Mouse (Mus musculus) heart, adult 18-20 months (tissue): ENCODE measurements around the gene Itgad. TPM values are rescaled to one million over a fixed set of nuclear protein-coding genes. Genes with fewer than 3 reads are reported as not detected.

ENCODE experiments used
- DNase-seq, 2 experiments: peaks; one replicate each; pipeline ENCODE4 v3.0.0; 2021 to 2022; ENCODE audit warnings: mixed read lengths in 1 of 2
- total RNA-seq, 2 experiments: library from RNA; stranded (reverse); gene quantifications; 2 replicates each; pipeline ENCODE4 v1.2.3; 2021

Itgad gene
- total RNA-seq, 2 experiments from 2014 or later = not detected

GRCm38 (mm10) chr7:128180126-128180525 lies 25.9 kb downstream of the Itgad start:
- DNase-seq = no peak

- DNase-seq = no peak
Observed at GRCm38 (mm10) chr7:128180546-128180945, 26.4 kb downstream of the Itgad start.

DNA sequence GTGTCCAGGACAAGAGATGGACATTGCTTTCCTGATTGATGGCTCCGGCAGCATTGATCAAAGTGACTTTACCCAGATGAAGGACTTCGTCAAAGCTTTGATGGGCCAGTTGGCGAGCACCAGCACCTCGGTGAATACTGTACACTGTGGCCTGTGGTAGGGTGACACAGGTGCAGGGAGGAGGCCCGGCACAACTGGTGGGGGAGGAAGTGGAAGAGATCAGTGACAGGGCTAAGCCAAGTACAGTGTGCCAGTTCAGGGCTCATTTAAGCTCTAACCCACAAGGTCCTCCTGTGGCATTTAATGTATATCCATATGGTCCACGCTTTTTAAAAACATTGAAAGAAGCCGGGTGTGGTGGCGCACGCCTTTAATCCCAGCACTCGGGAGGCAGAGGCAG lies 27.5 kb downstream of the Itgad start:
- no peak for DNase-seq

DNA sequence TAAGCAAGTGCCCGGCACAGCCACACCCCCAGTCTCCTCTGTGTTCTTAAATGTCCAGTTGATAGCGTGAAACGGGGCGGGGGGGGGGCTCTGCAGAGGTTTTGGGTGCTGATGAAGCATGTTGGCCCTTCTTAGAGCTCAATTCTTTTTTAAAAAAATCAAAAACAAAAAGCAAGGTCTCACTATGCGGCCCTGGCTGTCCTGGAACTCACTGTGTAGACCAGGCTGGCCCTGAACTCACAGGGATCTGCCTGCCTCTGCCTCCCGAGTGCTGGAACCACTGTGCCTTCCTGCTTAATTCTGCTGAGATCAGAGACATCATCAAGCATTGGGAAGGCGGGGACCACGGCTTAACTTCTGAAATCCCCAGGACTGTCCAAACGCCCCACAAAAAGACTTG lies 47.4 kb downstream of the Itgad start:
- DNase-seq = no peak

GRCm38 (mm10) chr7:128203071-128203470 lies 48.9 kb downstream of the Itgad start:
- peak; percentile 32 to 41 for DNase-seq

DNA sequence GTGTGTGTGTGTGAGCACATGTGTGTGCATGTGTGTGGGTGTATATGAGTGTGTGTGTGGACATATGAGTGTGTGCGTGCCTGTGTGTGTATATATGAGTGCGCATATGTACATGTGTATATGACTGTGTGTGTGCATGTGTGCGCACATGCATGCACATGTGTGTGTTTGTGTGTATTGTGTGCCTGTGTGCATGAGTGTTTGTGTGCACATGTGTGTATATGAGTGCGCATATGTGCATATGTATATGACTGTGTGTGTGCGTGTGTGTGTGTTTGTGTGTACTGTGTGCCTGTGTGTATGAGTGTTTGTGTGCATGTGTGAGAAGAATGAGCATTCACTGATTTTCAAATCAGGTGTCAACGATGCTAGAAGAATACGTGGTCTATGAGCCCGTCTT lies 50.0 kb downstream of the Itgad start:
- no peak for DNase-seq

DNA sequence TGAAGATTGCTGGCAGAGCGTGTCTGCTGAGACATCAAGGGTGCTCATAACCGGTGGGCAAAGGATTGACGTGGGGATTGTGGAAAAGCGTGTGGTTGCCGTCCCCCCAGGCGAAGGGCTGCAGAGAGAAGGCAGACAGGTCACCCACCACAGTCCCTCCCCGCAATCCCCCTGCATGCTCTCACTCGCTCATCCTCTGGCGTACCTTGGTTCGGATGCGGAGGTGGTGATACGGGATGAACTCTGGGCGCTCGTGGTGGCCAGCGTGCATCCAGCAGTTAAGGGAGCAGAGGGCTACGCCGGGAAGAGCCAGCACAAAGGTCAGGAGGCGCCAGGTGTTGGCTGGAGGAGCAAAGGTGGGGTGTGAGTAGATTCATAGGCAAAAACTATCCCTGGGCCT lies 51.5 kb downstream of the Itgad start:
- no peak for DNase-seq

DNA sequence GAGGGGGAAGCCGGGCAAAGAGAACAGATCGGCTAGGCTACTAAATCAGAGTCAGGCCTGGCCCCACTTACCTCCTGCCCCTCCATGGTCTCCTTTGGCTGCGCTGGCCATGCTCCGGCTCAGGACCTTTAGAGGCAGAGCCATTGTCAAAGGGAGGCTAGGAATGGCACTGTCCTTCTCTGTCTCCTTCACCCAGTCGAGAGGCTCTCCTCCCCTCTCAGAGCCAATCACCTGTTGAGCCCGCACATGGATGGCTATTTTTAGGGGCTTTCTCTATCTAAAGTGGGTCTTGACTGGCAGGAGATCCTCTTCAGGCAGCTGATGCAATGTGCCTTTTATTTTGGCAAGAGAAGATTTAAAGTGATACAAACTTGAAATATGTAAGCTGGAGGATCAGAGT lies 52.0 kb downstream of the Itgad start, which contains the start of gene Cox6a2:
Gene Cox6a2, minus strand, starts transcription at position 236 of the 400 bp plus-strand sequence.
- peak; percentile 71 to 84 for DNase-seq

DNA sequence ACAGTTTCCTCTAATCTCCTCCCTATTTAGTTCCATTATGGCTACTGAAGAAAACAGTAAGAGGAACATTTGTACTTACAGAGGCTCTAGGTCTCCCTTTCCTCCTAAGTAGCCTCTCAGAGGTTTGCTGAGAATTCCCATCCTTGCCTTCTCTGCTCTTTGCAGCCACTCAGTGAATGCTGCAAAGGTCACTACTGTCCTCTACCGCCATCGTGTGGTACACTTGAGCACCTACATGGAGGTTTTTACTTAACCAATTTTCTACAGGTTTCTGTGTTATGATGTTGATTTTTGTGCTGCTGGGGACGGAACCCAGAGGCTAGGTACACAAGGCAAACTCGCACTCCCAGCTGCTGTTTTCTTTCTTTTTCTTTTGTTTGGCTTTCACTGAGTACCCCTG lies 54.0 kb downstream of the Itgad start:
- DNase-seq = peak; percentile 47 to 81

DNA sequence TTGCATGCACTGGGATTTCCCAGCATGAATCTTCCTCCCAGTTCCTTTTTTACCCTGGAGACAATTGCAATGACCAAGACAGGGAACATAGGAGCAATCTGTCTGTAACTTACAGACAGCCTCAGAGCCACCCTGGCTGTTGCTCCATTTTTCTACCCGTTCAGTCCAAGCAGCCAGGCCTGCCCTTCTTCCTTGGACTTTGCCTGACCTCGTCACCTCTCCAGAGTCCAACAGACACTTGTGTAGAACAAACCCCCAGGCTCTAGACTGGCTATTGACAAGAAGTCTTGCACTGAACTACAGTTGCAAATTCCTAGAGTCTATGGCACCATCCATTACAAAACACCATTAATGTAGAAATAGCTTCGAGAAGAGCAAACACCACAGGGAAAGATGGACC lies 55.6 kb downstream of the Itgad start:
- DNase-seq = no peak

GRCm38 (mm10) chr7:128219952-128220351 lies 65.8 kb downstream of the Itgad start:
- DNase-seq = no peak

DNA sequence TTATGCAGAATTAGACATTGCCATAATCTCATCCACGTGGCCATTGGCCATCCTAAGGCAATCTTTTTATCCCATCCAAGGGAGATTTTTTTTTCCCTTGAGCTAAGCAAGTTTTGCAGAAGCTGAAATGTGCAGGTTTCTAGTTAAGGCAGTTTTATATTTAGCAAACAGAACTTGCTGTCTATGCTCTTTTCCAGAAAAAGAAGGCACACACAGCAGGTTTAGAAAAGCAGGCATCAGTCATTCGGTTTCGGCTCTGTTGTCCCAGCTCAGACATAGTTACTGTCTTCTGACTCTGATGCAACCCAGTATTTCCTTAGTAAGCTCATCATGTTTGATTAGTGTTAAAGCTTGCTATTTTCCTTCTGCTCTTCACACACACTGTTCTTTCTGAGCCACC lies 66.8 kb downstream of the Itgad start:
- DNase-seq = no peak

DNA sequence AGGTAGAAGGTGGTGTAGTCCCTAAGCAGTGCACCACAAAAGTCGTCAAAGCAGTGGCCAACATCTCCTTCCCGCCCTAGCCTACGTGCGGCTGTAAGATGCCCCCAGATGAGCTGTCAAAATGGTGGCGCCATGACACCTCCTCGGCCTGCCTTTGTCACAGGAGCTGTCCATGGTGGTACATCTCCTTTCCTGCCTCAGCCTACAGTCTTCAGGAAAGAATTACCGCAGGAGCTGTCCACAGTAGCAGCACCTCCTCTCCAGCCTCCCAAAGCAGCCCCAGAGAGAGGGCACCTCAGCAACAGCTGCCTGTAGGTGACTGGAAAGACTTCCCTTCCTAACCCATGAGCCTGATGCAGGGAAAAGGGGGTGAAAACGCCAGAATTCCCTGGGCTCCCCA lies 77.6 kb downstream of the Itgad start:
- DNase-seq = no peak

DNA sequence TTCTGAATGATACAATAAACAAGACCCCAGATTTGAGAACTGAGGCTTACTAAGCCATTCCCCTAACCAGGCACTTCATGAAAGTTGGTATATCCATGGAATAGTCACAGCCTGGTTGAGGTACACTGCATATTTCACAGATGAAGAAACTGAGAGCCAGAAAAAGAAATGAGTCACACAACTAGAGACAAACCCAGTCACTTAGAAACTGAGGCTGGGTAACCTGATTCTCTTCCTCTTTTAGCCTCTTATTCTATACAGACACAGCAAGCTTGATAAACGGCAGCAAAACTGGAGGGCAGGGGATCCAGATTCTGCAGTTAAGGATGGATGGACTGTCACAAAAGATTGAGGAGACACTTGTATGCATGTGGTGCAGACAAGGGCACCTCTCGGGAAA lies 80.6 kb downstream of the Itgad start:
- DNase-seq = no peak

- no peak for DNase-seq
Observed at GRCm38 (mm10) chr7:128235481-128235880, 81.3 kb downstream of the Itgad start.

GRCm38 (mm10) chr7:128236426-128236825 lies 82.2 kb downstream of the Itgad start:
- DNase-seq = no peak

DNA sequence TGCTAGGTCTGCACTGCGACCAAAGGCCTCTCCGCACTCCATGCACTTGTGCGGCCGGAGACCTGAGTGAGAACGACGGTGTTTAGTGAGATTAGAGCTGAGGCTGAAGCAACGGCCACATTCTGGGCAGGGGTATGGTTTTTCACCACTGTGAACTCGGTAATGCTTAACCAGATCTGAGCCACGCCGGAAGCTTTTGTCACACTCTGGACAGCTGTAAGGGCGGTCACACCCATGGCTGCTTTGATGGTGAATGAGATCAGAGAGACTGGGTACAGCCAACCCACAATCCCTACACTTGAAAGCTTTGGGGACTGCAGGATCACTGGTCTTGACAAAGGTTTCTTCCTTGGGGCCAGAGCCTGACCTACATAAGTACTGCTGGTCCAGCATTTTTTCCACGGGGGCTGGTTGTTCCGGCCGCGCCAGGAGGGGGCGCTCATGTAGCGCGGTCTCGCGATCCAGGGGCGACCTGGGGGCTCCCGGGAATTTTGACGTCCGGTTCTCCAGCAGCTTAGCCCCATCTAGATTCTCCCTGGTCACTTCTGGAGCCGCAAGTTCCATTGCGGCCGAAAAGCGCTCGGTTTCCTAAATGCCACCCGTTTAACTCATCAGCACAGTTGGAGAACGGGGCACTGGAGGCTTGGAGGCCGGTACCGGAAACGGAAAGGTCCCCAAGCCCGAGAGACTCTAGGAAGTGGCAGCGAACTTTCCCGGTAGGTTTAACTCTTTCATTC lies 82.8 kb downstream of the Itgad start, which contains the start of gene Armc5:
Gene Armc5, plus strand, starts transcription at position 487 of the 737 bp plus-strand sequence.
- DNase-seq = peak; percentile 88 to 92

DNA sequence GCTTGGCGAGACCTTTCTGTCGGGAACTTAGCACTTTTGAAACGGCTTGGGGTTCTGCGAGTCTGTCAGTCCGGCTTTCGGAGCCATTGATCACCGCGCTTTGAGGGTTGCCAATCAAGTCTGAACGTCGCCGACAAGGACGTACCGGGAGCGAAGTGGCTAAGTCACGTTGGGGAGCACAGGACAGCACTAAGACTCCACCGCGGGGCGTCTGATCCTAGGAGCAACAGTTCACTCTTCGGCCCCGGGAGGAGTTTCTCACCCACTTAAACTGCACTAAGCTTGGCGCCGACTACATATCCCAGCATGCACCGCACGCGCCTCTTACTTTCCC lies 83.4 kb downstream of the Itgad start:
- no peak for DNase-seq

GRCm38 (mm10) chr7:128237927-128238778 lies 84.0 kb downstream of the Itgad start, which contains the start of gene 9130023H24Rik:
TSS of gene 9130023H24Rik (minus strand) at chr7:128238031.
- DNase-seq = peak; percentile 99 to 100

DNA sequence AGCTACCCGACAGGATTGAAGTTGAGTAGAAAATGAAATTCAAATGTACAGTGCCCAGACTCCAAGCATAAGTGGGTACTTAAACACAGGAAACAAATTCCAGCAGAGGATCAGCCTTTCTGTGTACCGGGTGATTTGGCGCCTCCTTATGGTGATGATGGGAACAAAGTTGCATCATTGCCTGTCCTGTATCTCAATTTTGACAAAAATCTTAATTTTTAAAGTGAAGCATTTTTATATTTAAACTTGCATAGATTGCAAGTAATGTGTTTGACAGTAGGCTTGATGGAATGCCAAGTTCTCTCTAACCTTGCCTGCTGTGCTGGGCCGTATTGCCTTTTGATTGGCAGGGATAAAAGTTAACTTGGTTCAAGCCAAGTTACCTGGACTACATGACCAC lies 84.8 kb downstream of the Itgad start:
- DNase-seq = no peak

GRCm38 (mm10) chr7:128240131-128240784 lies 86.1 kb downstream of the Itgad start:
- DNase-seq = no peak

GRCm38 (mm10) chr7:128242331-128242730 lies 88.2 kb downstream of the Itgad start:
- no peak for DNase-seq

DNA sequence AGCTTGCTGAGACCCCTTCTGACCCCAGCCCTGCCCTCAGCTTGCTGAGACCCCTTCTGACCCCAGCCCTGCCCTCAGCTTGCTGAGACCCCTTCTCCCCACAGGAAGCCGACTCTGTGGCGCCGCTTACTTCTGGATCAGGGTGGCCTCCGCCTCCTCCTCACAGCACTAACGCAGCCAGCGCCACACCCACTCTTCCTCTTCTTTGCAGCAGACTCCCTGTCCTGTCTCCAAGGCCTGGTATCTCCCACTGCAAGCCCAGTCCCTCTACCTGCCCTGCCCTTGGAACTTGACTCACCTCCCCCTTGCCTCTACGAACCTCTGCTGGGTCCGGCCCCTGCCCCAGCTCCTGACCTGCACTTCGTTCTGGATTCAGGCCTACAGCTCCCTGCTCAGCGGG lies 89.7 kb downstream of the Itgad start:
- peak in 1 of 2 experiments; percentile 51 for DNase-seq
